Mouse (Mus musculus): ENCODE measurements around the gene Gm11437. TPM values are rescaled to one million over a fixed set of nuclear protein-coding genes. Genes with fewer than 3 reads are reported as not detected.

Gm11437 gene
- polyA plus RNA-seq, 1 experiment = not detected

DNA sequence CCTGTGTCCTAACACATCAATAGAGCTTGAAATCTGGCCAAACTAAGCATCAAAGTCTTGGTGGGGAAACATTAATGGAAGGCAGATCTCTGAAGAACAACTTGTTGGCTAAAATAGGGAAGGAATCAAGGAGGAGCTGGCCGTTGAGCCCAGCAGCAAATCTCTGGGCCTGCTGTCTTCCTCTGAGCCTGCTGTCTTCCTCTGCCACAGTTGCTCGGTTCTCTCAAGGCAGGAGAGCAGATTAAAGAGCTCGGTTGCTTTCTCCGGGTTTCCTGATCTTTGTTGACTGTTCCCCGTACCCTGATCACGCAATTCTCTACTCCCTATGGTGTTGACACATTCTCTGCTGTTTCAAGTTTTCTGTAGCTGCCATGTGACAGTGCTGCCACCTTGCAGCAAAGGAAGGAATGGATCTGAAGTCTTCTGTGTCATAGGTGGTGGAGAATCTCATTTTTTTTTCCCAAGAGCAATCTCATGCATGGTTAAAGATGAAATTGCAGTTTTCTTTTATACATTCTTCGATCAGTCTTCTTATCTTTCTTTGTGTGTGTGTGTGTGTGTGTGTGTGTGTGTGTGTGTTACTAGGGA, 1.5 kb upstream of the Gm11437 start:
- TF ChIP-seq CTCF (IDR thresholded peaks at IDR 0.05; ENCODE audit: control insufficient read depth, insufficient read depth, insufficient replicate concordance, low read depth, low read length) (no peak), POLR2A (IDR thresholded peaks at IDR 0.05; ENCODE audit: control insufficient read depth, low read depth, low read length) (no peak)
- no peak overlapping the region for H3K4me3 ChIP-seq (ENCODE audit: control insufficient read depth, low read depth, low read length)
- no peaks in the 10 kb centered on the region for H3K36me3 ChIP-seq (ENCODE audit: control insufficient read depth, insufficient read depth, low read length)
- H3K27me3 ChIP-seq (ENCODE audit: control insufficient read depth, insufficient read depth, low read length) = no peaks in the 10 kb centered on the region
- H3K27ac ChIP-seq (ENCODE audit: control insufficient read depth, insufficient read depth, low read depth, low read length) = no peak overlapping the region
- no peaks in the 10 kb centered on the region for H3K4me1 ChIP-seq (ENCODE audit: control insufficient read depth, insufficient read depth, low read length)

DNA sequence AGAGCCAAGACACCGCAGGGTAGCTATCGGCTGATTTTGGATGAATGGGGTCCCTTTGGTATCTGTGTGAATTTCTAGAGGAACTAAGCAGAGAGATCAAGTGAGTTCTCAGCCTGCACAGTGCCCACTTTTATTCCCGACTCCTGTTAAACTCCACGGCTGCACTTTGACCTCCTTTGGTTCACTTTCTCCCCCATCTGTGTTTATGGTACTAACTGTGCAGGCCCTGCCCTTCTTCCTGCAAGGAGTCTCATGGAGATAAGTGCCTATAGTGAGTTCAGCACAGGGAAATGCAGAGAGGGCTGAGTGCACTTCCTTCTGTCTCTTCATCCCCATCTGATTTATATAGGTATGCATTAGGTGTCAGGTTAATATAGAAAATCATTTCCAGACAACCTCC, 2.7 kb downstream of the Gm11437 start:
- Histone ChIP-seq H3K4me3 (ENCODE audit: control insufficient read depth, low read depth, low read length) (no peak overlapping the region), H3K27me3 (ENCODE audit: control insufficient read depth, insufficient read depth, low read length) (no peaks in the 10 kb centered on the region), H3K4me1 (ENCODE audit: control insufficient read depth, insufficient read depth, low read length) (no peaks in the 10 kb centered on the region), H3K36me3 (ENCODE audit: control insufficient read depth, insufficient read depth, low read length) (no peaks in the 10 kb centered on the region), H3K27ac (ENCODE audit: control insufficient read depth, insufficient read depth, low read depth, low read length) (no peak overlapping the region)
- no peak for TF ChIP-seq POLR2A (IDR thresholded peaks at IDR 0.05; ENCODE audit: control insufficient read depth, low read depth, low read length)
- no peak for TF ChIP-seq CTCF (IDR thresholded peaks at IDR 0.05; ENCODE audit: control insufficient read depth, insufficient read depth, insufficient replicate concordance, low read depth, low read length)

DNA sequence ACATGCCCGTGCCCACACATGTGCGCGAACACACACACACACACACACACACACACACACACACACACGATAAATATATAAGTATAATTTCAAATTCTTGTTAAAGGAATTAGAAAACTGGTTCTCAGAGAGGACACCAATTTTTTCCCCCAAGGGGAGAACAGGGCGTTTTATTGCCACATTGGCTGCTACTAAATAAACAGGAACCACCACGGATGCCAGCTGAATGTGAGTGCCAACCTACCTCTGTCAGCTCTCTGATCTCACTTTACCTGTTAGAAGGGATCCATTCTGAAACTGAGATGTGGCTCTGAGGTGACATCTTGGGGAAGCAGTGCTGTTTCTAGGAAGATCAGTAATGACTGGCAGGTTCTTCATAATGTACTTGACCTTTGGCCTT, 3.2 kb downstream of the Gm11437 start:
- Histone ChIP-seq H3K36me3 (ENCODE audit: control insufficient read depth, insufficient read depth, low read length) (no peaks in the 10 kb centered on the region), H3K27ac (ENCODE audit: control insufficient read depth, insufficient read depth, low read depth, low read length) (no peak overlapping the region), H3K4me1 (ENCODE audit: control insufficient read depth, insufficient read depth, low read length) (no peaks in the 10 kb centered on the region), H3K4me3 (ENCODE audit: control insufficient read depth, low read depth, low read length) (no peak overlapping the region), H3K27me3 (ENCODE audit: control insufficient read depth, insufficient read depth, low read length) (no peaks in the 10 kb centered on the region)
- TF ChIP-seq POLR2A (IDR thresholded peaks at IDR 0.05; ENCODE audit: control insufficient read depth, low read depth, low read length) (no peak), CTCF (IDR thresholded peaks at IDR 0.05; ENCODE audit: control insufficient read depth, insufficient read depth, insufficient replicate concordance, low read depth, low read length) (no peak)

DNA sequence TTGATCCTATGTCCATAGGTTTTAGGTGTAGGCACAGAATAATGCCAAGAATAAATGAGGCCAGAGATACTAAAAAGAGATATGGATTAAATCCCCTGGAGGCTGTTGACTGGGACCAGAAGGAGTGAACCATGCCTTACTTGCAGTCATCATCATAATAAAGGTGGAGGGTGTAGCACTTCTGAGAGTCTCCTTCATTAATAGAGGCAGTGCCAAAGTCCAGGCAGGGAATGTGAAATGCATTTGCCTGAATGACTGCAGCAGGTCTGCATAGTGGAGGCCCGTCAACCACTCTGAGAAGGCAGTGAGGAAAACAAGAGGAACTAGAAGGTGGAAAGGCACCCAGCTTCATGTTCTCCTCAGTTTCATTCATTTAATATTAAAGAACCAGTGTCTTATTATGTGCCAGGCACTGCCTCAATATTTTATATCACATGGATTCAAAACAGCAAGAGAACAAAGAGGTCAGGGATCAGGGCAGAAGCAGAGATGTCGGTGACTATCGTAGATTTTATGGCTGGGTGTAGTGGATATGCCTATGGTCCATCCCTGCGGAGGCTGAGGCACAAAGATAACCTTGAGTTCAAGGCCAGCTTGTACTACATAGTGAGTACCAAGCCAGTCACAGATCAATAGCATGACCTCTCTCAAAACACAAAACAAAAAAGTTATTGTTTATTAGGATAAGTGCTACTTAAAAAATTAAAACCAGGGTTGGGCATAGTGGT, 10.6 kb downstream of the Gm11437 start:
- Histone ChIP-seq H3K4me1 (ENCODE audit: control insufficient read depth, insufficient read depth, low read length) (no peaks in the 10 kb centered on the region), H3K4me3 (ENCODE audit: control insufficient read depth, low read depth, low read length) (no peak overlapping the region), H3K27me3 (ENCODE audit: control insufficient read depth, insufficient read depth, low read length) (no peaks in the 10 kb centered on the region), H3K27ac (ENCODE audit: control insufficient read depth, insufficient read depth, low read depth, low read length) (no peak overlapping the region), H3K36me3 (ENCODE audit: control insufficient read depth, insufficient read depth, low read length) (no peaks in the 10 kb centered on the region)
- TF ChIP-seq CTCF (IDR thresholded peaks at IDR 0.05; ENCODE audit: control insufficient read depth, insufficient read depth, insufficient replicate concordance, low read depth, low read length) = no peak
- TF ChIP-seq POLR2A (IDR thresholded peaks at IDR 0.05; ENCODE audit: control insufficient read depth, low read depth, low read length) = no peak

DNA sequence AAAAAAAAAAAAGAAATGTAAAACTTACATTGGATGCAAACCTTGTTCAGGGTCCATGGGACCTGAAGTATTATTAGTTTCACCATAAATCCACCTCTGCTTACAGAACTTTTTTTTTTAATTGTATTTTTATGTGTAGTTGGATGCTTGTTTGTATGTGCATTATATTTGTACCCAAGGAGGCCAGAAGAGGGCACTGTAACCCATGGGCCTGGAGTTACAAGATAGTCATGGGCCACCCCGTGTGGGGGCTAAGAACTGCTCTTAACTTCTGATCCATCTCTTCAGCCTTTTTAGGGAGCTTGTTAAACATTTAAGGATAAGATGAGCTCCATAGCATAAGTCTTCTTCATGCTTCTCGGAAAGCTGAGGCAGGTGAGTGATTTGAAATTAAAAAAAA, 16.4 kb downstream of the Gm11437 start:
- H3K27me3 ChIP-seq (ENCODE audit: control insufficient read depth, insufficient read depth, low read length) = no peaks in the 10 kb centered on the region
- no peak for TF ChIP-seq POLR2A (IDR thresholded peaks at IDR 0.05; ENCODE audit: control insufficient read depth, low read depth, low read length)
- no peak for TF ChIP-seq CTCF (IDR thresholded peaks at IDR 0.05; ENCODE audit: control insufficient read depth, insufficient read depth, insufficient replicate concordance, low read depth, low read length)

DNA sequence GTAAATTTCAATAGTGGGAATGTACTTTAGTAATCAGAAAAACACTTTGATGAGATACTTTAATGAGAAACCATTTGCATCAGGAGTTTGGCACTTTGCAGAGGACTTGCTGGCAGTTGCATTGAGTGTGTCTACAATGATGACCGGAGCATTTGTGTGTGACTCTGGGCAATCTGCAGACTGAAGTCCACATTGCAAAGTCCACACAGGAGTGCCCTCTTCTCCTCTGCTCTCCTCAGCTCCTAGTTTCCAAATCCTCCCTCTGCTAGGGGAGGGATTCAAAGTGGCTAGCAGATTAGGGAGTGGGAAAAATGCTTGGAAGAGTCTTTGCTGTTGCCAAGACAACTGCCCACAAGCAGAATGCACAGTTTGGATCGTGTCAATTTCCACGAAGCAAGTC, 21.2 kb downstream of the Gm11437 start:
- no peaks in the 10 kb centered on the region for H3K4me1 ChIP-seq (ENCODE audit: control insufficient read depth, insufficient read depth, low read length)
- no peak for TF ChIP-seq POLR2A (IDR thresholded peaks at IDR 0.05; ENCODE audit: control insufficient read depth, low read depth, low read length)
- H3K36me3 ChIP-seq (ENCODE audit: control insufficient read depth, insufficient read depth, low read length) = no peaks in the 10 kb centered on the region
- no peak overlapping the region for H3K4me3 ChIP-seq (ENCODE audit: control insufficient read depth, low read depth, low read length)
- no peak overlapping the region for H3K27ac ChIP-seq (ENCODE audit: control insufficient read depth, insufficient read depth, low read depth, low read length)
- no peaks in the 10 kb centered on the region for H3K27me3 ChIP-seq (ENCODE audit: control insufficient read depth, insufficient read depth, low read length)

More for the DNA sequence above, 16.4 kb downstream of the Gm11437 start:
- no peak overlapping the region for H3K27ac ChIP-seq (ENCODE audit: control insufficient read depth, insufficient read depth, low read depth, low read length)
- no peaks in the 10 kb centered on the region for H3K4me1 ChIP-seq (ENCODE audit: control insufficient read depth, insufficient read depth, low read length)
- no peak overlapping the region for H3K4me3 ChIP-seq (ENCODE audit: control insufficient read depth, low read depth, low read length)
- no peaks in the 10 kb centered on the region for H3K36me3 ChIP-seq (ENCODE audit: control insufficient read depth, insufficient read depth, low read length)

DNA sequence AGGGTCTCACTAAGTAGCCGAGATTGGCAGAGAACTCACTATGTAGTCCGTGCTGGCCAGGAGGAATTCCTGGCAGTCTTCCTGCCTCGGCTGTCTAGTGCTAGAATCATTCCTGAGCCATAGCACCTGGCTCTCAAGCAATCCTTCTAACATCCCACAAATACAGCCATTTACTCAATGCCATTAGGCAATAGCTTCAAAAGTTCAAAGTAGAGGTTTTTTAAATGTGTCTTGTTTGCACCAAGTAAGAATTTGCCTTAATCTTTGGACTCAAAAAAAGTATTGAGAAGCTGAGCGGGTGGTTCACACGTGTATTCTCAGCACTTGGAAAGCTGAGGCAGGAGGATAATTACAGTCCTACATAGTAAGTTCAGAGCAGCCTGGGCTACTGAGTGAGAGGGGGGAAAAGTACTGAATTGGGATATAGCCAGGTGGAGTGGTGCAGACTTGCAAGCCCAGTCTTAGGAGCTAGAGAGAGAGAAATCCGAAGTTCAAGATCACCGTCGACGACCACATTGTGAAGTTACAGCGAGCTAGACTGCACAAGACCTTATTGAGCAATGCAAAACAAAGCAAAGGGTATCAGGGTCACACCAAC, 22.0 kb downstream of the Gm11437 start:
- no peak overlapping the region for H3K4me3 ChIP-seq (ENCODE audit: control insufficient read depth, low read depth, low read length)
- TF ChIP-seq CTCF (IDR thresholded peaks at IDR 0.05; ENCODE audit: control insufficient read depth, insufficient read depth, insufficient replicate concordance, low read depth, low read length) = no peak
- no peak for TF ChIP-seq POLR2A (IDR thresholded peaks at IDR 0.05; ENCODE audit: control insufficient read depth, low read depth, low read length)
- H3K4me1 ChIP-seq (ENCODE audit: control insufficient read depth, insufficient read depth, low read length) = no peaks in the 10 kb centered on the region
- H3K27me3 ChIP-seq (ENCODE audit: control insufficient read depth, insufficient read depth, low read length) = no peaks in the 10 kb centered on the region
- H3K27ac ChIP-seq (ENCODE audit: control insufficient read depth, insufficient read depth, low read depth, low read length) = no peak overlapping the region
- H3K36me3 ChIP-seq (ENCODE audit: control insufficient read depth, insufficient read depth, low read length) = no peaks in the 10 kb centered on the region
